Mouse (Mus musculus) spleen, adult 2 months (tissue): ENCODE results near the gene Ctf2.

ENCODE experiments used
- CTCF ChIP-seq: fragments of 200-500 bp; IDR thresholded peaks from 2 replicates; pipeline ENCODE4 v1.5.1; 2011; ENCODE audit warnings: mild to moderate bottlenecking, inconsistent platforms; ENCODE audit not compliant: insufficient read depth, insufficient read length, insufficient replicate concordance; ENCODE audit errors: extremely low read depth
- POLR2A ChIP-seq: fragments of 200-500 bp; IDR thresholded peaks from 2 replicates; pipeline ENCODE4 v1.6.1; 2011; ENCODE audit warnings: low read depth, low read length, inconsistent platforms

DNA sequence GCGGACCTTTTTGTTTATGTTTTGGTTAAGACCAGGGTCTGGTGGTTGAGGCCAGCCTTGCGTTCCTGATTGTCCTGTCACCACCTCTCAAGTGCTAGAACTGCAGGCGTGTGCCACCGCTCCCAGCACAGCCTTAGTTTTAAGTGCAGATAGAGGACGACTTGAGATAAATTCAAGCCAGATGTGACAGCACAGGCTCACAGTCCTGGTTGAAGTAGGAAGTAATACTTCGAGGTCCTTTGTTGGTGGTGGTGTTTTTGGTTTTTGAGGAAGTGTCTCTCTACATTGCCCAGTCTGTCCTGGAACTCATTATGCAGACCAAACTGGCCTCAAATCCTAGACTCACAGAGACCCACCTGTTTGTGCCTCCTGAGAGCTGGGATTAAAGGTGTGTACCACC is 27.8 kb upstream of the Ctf2 start:
- TF ChIP-seq POLR2A (no peak), CTCF (no peak)
